Mouse (Mus musculus) embryonic facial prominence, embryonic 11.5 days (tissue): ENCODE results near the gene Ltb4r2. TPM values are rescaled to one million over a fixed set of nuclear protein-coding genes. Genes with fewer than 3 reads are reported as not detected.

Source experiments
- ATAC-seq: fragments of 200-750 bp; cut with Nextera tagmentation; replicated peaks from 2 replicates; pipeline ENCODE4 v1.8.0; 2017; ENCODE audit warnings: low read depth; ENCODE audit not compliant: insufficient number of reproducible peaks, low FRiP score, low TSS enrichment
- DNase-seq: peaks from one replicate; pipeline ENCODE4 v3.0.0-alpha.2; 2015; ENCODE audit warnings: low spot score
- H3K27ac ChIP-seq: fragments of 300-500 bp; sonication (generic); replicated peaks from 2 replicates; pipeline ENCODE4 v1.5.1; 2014; ENCODE audit warnings: mild to moderate bottlenecking, low read depth, low read length, control low read depth
- H3K27me3 ChIP-seq: fragments of 300-500 bp; sonication (generic); 2 replicates; pipeline ENCODE4 v1.6.1; 2014; ENCODE audit warnings: mild to moderate bottlenecking, low read length, moderate library complexity, mixed read lengths; ENCODE audit not compliant: control insufficient read depth, insufficient read depth
- H3K36me3 ChIP-seq: fragments of 300-500 bp; sonication (generic); replicated peaks from 2 replicates; pipeline ENCODE4 v1.6.1; 2014; ENCODE audit warnings: low read depth, mild to moderate bottlenecking, low read length, moderate library complexity, mixed read lengths; ENCODE audit not compliant: control insufficient read depth, insufficient read depth
- H3K4me1 ChIP-seq: fragments of 300-500 bp; sonication (generic); 2 replicates; pipeline ENCODE4 v1.6.1; 2014; ENCODE audit warnings: low read length, mixed read lengths; ENCODE audit not compliant: control insufficient read depth, insufficient read depth
- H3K4me2 ChIP-seq: fragments of 300-500 bp; sonication (generic); 2 replicates; pipeline ENCODE4 v1.6.1; 2014; ENCODE audit warnings: low read depth, mild to moderate bottlenecking, control low read depth, low read length, moderate library complexity
- H3K4me3 ChIP-seq: fragments of 300-500 bp; sonication (generic); 2 replicates; pipeline ENCODE4 v1.5.1; 2014; ENCODE audit warnings: low read depth, low read length, control low read depth
- H3K9ac ChIP-seq: fragments of 300-500 bp; sonication (generic); replicated peaks from 2 replicates; pipeline ENCODE4 v1.6.1; 2014; ENCODE audit warnings: mild to moderate bottlenecking, control low read depth, low read length
- H3K9me3 ChIP-seq: fragments of 300-500 bp; sonication (generic); replicated peaks from 2 replicates; pipeline ENCODE4 v1.6.1; 2016; ENCODE audit warnings: mild to moderate bottlenecking, low read length, inconsistent platforms, mixed read lengths; ENCODE audit not compliant: control insufficient read depth
- whole genome bisulfite sequencing: fragments of 180-500 bp; shearing (Covaris S2); extraction: QIAGEN DNeasy Blood & Tissue Kit; methylation state at CpG from one replicate; pipeline ENCODE4 v1.1.7; 2014; 5-methylcytosine and 5-hydroxymethylcytosine counted together
- polyA plus RNA-seq: library from polyadenylated mRNA; unstranded; fragments of >200 nt; fragmentation: Nextera tagmentation; extraction: Ambion mirVana; gene quantifications from 2 replicates; pipeline ENCODE4 v1.2.1, GENCODE M21; 2014

Ltb4r2 gene
- polyA plus RNA-seq, 1 experiment from 2014 or later: 0.34 TPM

- no peaks in the 10 kb centered on the region for H3K36me3 ChIP-seq
- DNase-seq (peak; percentile 76), ATAC-seq (peak; percentile 57)
- H3K4me2 ChIP-seq: peak overlapping the region; percentile 97
- H3K9me3 ChIP-seq: no peaks in the 10 kb centered on the region
- H3K4me3 ChIP-seq: peak overlapping the region; percentile 53
- H3K27me3 ChIP-seq: peaks cover 22% of the 10 kb centered on the region
- H3K9ac ChIP-seq: peak overlapping the region; percentile 67
- no peak overlapping the region for H3K27ac ChIP-seq
- peaks cover 6% of the 10 kb centered on the region for H3K4me1 ChIP-seq
- under 1% methylated on average over 77 of the region's 77 CpGs for WGBS
Observed at GRCm38 (mm10) chr14:55762001-55762821, 983 bp downstream of the Ltb4r2 start.

GRCm38 (mm10) chr14:55763166-55763565, 1.9 kb downstream of the Ltb4r2 start:
- H3K4me3 ChIP-seq: no peak overlapping the region
- no peaks in the 10 kb centered on the region for H3K9me3 ChIP-seq
- peaks cover 27% of the 10 kb centered on the region for H3K27me3 ChIP-seq
- no peak overlapping the region for H3K9ac ChIP-seq
- ATAC-seq: no peak
- H3K36me3 ChIP-seq: no peaks in the 10 kb centered on the region
- no peak for DNase-seq
- H3K27ac ChIP-seq: no peak overlapping the region
- 62% methylated on average over 7 of the region's 7 CpGs for WGBS
- H3K4me2 ChIP-seq: no peak overlapping the region
- peaks cover 6% of the 10 kb centered on the region for H3K4me1 ChIP-seq

- 76% methylated on average over 4 of the region's 4 CpGs for WGBS
- Histone ChIP-seq H3K36me3 (no peaks in the 10 kb centered on the region), H3K4me3 (no peak within 1 kb of the TSS), H3K9me3 (no peaks in the 10 kb centered on the region), H3K27me3 (peaks cover 27% of the 10 kb centered on the region), H3K4me2 (no peak within 1 kb of the TSS), H3K27ac (no peak within 1 kb of the TSS), H3K9ac (no peak within 1 kb of the TSS), H3K4me1 (peaks cover 6% of the 10 kb centered on the region; the same call in 1 of the 2 replicates)
- ATAC-seq: no peak
- DNase-seq: no peak
Observed at GRCm38 (mm10) chr14:55765696-55766095, 4.5 kb downstream of the Ltb4r2 start, which contains the start of gene Ltb4r1. Ltb4r1 (plus strand) TSS chr14:55765962.

GRCm38 (mm10) chr14:55767519-55768414, 6.5 kb downstream of the Ltb4r2 start:
- Histone ChIP-seq H3K36me3 (no peaks in the 10 kb centered on the region), H3K4me2 (peak overlapping the region; percentile 69), H3K4me3 (peak overlapping the region; percentile 27), H3K4me1 (no peaks in the 10 kb centered on the region), H3K27ac (no peak overlapping the region), H3K9me3 (no peaks in the 10 kb centered on the region), H3K27me3 (peaks cover 12% of the 10 kb centered on the region), H3K9ac (peak overlapping the region; percentile 56)
- DNase-seq (peak; percentile 72), ATAC-seq (peak; percentile 32; the same call in 1 of the 2 replicates)
- WGBS: 13% methylated on average over 52 of the region's 52 CpGs

GRCm38 (mm10) chr14:55768555-55768954, 7.3 kb downstream of the Ltb4r2 start:
- ATAC-seq: no peak
- DNase-seq: no peak
- no peak overlapping the region for H3K4me2 ChIP-seq
- H3K4me1 ChIP-seq: no peaks in the 10 kb centered on the region
- H3K27me3 ChIP-seq: peaks cover 12% of the 10 kb centered on the region
- no peak overlapping the region for H3K9ac ChIP-seq
- H3K9me3 ChIP-seq: no peaks in the 10 kb centered on the region
- no peaks in the 10 kb centered on the region for H3K36me3 ChIP-seq
- no peak overlapping the region for H3K27ac ChIP-seq
- WGBS: 84% methylated on average over 6 of the region's 6 CpGs
- no peak overlapping the region for H3K4me3 ChIP-seq

GRCm38 (mm10) chr14:55769087-55769703, 8.0 kb downstream of the Ltb4r2 start:
- no peak for DNase-seq
- ATAC-seq: no peak
- Histone ChIP-seq H3K27ac (no peak overlapping the region), H3K9me3 (no peaks in the 10 kb centered on the region), H3K27me3 (peaks cover 12% of the 10 kb centered on the region), H3K4me3 (no peak overlapping the region), H3K4me2 (no peak overlapping the region), H3K9ac (no peak overlapping the region), H3K4me1 (no peaks in the 10 kb centered on the region), H3K36me3 (no peaks in the 10 kb centered on the region)
- 73% methylated on average over 16 of the region's 16 CpGs for WGBS

GRCm38 (mm10) chr14:55776711-55777110, 15.5 kb downstream of the Ltb4r2 start:
- DNase-seq (no peak), ATAC-seq (no peak)
- H3K27me3 ChIP-seq: no peaks in the 10 kb centered on the region
- no peak overlapping the region for H3K27ac ChIP-seq
- peaks cover under 1% of the 10 kb centered on the region; the same call in 1 of the 2 replicates for H3K4me1 ChIP-seq
- H3K4me2 ChIP-seq: no peak overlapping the region
- 46% methylated on average over 7 of the region's 7 CpGs for WGBS
- no peak overlapping the region for H3K4me3 ChIP-seq
- no peaks in the 10 kb centered on the region for H3K36me3 ChIP-seq
- no peak overlapping the region for H3K9ac ChIP-seq
- H3K9me3 ChIP-seq: no peaks in the 10 kb centered on the region
